ENCODE assay signal across 12 mouse cellular contexts in genomic region chr10:122563973-122564372, GRCm38 (mm10).
DNase-seq lines count a peak whose midpoint lies in the region; ATAC-seq and TF ChIP-seq lines count a peak whose summit lies in the region.
"Had no signal": no experiment of that assay in that cellular context is flagged by ENCODE, and none has a peak within 500 bp of the region (broad histone marks: within the 10 kb centered on the region; RNA-seq: fewer than 3 reads in every experiment).

No protein-coding gene starts in this region.

- H3K4me2 ChIP-seq in intestine, embryonic 14.5 days (ENCODE audit: low read length) = peak overlapping the region; percentile 28
- no peak overlapping the region; the same call in 1 of the 2 replicates for H3K4me2 ChIP-seq in intestine, postnatal 0 days (replicated peaks; ENCODE audit: low read depth)
- H3K4me2 ChIP-seq in hindbrain, embryonic 12.5 days (replicated peaks) = peak overlapping the region; percentile 24; the same call in 1 of the 2 replicates
- peak overlapping the region; percentile 24; the same call in 1 of the 2 replicates for H3K4me2 ChIP-seq in midbrain, postnatal 0 days (ENCODE audit: low read depth, low read length, poor library complexity, severe bottlenecking)

- WGBS in intestine, embryonic 14.5 days = 27% methylated on average over 10 of the region's 10 CpGs
- WGBS in intestine, postnatal 0 days = 59% methylated on average over 10 of the region's 10 CpGs
- 34% methylated on average over 10 of the region's 10 CpGs for WGBS in hindbrain, embryonic 12.5 days
- 25% methylated on average over 10 of the region's 10 CpGs for WGBS in midbrain, postnatal 0 days

- no peaks in the 10 kb centered on the region for H3K9me3 ChIP-seq in intestine, embryonic 14.5 days (ENCODE audit: control insufficient read depth, low read length)
- no peaks in the 10 kb centered on the region for H3K9me3 ChIP-seq in intestine, postnatal 0 days (ENCODE audit: control insufficient read depth)
- no peaks in the 10 kb centered on the region for H3K9me3 ChIP-seq in hindbrain, embryonic 12.5 days (replicated peaks)
- H3K9me3 ChIP-seq in midbrain, postnatal 0 days (ENCODE audit: low read length) = no peaks in the 10 kb centered on the region

- H3K4me3 ChIP-seq in intestine, embryonic 14.5 days (ENCODE audit: low read depth, low read length) = peak overlapping the region; percentile 13; the same call in 1 of the 2 replicates
- H3K4me3 ChIP-seq in intestine, postnatal 0 days (ENCODE audit: low read depth, low read length) = no peak overlapping the region
- H3K4me3 ChIP-seq in hindbrain, embryonic 12.5 days = no peak overlapping the region
- H3K4me3 ChIP-seq in midbrain, postnatal 0 days (ENCODE audit: low read depth, low read length) = no peak overlapping the region

- DNase-seq in intestine, embryonic 14.5 days (ENCODE audit: low spot score) = peak; percentile 52
- DNase-seq in embryo, embryonic 11 days = peak; percentile 43
- DNase-seq in midbrain, postnatal 0 days (ENCODE audit: low spot score) = peak; percentile 12
- DNase-seq in adrenal gland, postnatal 4 days (ENCODE audit: low spot score in 2 of 2) = no peak
- no peak for DNase-seq in left cerebral cortex, postnatal 25 days (ENCODE audit: low spot score in 2 of 2)
- DNase-seq in right cerebral cortex, postnatal 14 days = no peak
- DNase-seq: cerebellum, postnatal 36 days; thymus, postnatal 25 days had no signal

- H3K4me1 ChIP-seq in intestine, embryonic 14.5 days (replicated peaks; ENCODE audit: control insufficient read depth, insufficient read depth, low read length) = no peaks in the 10 kb centered on the region
- no peaks in the 10 kb centered on the region; the same call in 1 of the 2 replicates for H3K4me1 ChIP-seq in intestine, postnatal 0 days (replicated peaks; ENCODE audit: control insufficient read depth, insufficient read depth, low read length)
- peaks cover 4% of the 10 kb centered on the region; the same call in 1 of the 2 replicates for H3K4me1 ChIP-seq in hindbrain, embryonic 12.5 days
- no peaks in the 10 kb centered on the region for H3K4me1 ChIP-seq in midbrain, postnatal 0 days (ENCODE audit: insufficient read depth, low read length)

- H3K27ac ChIP-seq in intestine, embryonic 14.5 days (ENCODE audit: low read depth) = no peak overlapping the region
- H3K27ac ChIP-seq in intestine, postnatal 0 days (ENCODE audit: low read depth, low read length) = no peak overlapping the region
- H3K27ac ChIP-seq in hindbrain, embryonic 12.5 days = peak overlapping the region; percentile 53
- 0 out of 2 replicates have a peak overlapping the region, but pooled peaks have one; percentile 12 for H3K27ac ChIP-seq in midbrain, postnatal 0 days (ENCODE audit: low read depth, low read length)

- TF ChIP-seq CTCF in intestine, postnatal 0 days (IDR thresholded peaks at IDR 0.05; ENCODE audit: low read depth) = no peak
- no peak for TF ChIP-seq CTCF in midbrain, postnatal 0 days (IDR thresholded peaks at IDR 0.05)

- peak overlapping the region; percentile 1; the same call in 1 of the 2 replicates for H3K9ac ChIP-seq in intestine, embryonic 14.5 days (ENCODE audit: low read length)
- no peak overlapping the region for H3K9ac ChIP-seq in intestine, postnatal 0 days (ENCODE audit: low read depth, low read length)
- no peak overlapping the region for H3K9ac ChIP-seq in hindbrain, embryonic 12.5 days
- 0 out of 2 replicates have a peak overlapping the region, but pooled peaks have one; percentile 24 for H3K9ac ChIP-seq in midbrain, postnatal 0 days (replicated peaks; ENCODE audit: low read length, poor library complexity, severe bottlenecking)

- no peaks in the 10 kb centered on the region for H3K36me3 ChIP-seq in intestine, embryonic 14.5 days (ENCODE audit: control insufficient read depth, insufficient read depth, low read length)
- no peaks in the 10 kb centered on the region for H3K36me3 ChIP-seq in intestine, postnatal 0 days (ENCODE audit: control insufficient read depth, insufficient read depth)
- no peaks in the 10 kb centered on the region for H3K36me3 ChIP-seq in hindbrain, embryonic 12.5 days
- no peaks in the 10 kb centered on the region for H3K36me3 ChIP-seq in midbrain, postnatal 0 days (ENCODE audit: insufficient read depth, low read length)

- 0 out of 2 replicates have a peak, but pooled peaks have one; percentile 59 for ATAC-seq in intestine, embryonic 14.5 days (replicated peaks; ENCODE audit: low FRiP score, low TSS enrichment, low read depth)
- no peak for ATAC-seq in intestine, postnatal 0 days
- peak; percentile 63; the same call in 1 of the 2 replicates for ATAC-seq in hindbrain, embryonic 12.5 days (ENCODE audit: low FRiP score)
- no peak for ATAC-seq in midbrain, postnatal 0 days (ENCODE audit: low FRiP score)
- ATAC-seq: activated CD4-positive, CD25-positive, alpha-beta regulatory T cell, adult 4 months had no signal

- H3K27me3 ChIP-seq in intestine, embryonic 14.5 days (replicated peaks; ENCODE audit: control insufficient read depth, insufficient read depth, low read length) = no peaks in the 10 kb centered on the region
- no peaks in the 10 kb centered on the region for H3K27me3 ChIP-seq in intestine, postnatal 0 days (replicated peaks; ENCODE audit: control insufficient read depth, insufficient read depth, low read length)
- no peaks in the 10 kb centered on the region for H3K27me3 ChIP-seq in hindbrain, embryonic 12.5 days
- H3K27me3 ChIP-seq in midbrain, postnatal 0 days (ENCODE audit: insufficient read depth, low read length) = no peaks in the 10 kb centered on the region
- H3K27me3 ChIP-seq: CH12.LX had no signal

- intact Hi-C loops in left cerebral cortex, postnatal 25 days (cut with DNase I) = no loop called here

Comparison
In these comparisons a context has a peak if more than half of its experiments do, and no peak if none do; other contexts are left out.
1. ATAC-seq: peak in intestine, embryonic 14.5 days (single experiment) and hindbrain, embryonic 12.5 days (single experiment); none in intestine, postnatal 0 days (single experiment) and midbrain, postnatal 0 days (single experiment).
2. H3K9ac ChIP-seq: peak in intestine, embryonic 14.5 days (single experiment) and midbrain, postnatal 0 days (single experiment); none in intestine, postnatal 0 days (single experiment) and hindbrain, embryonic 12.5 days (single experiment).
3. DNase-seq: peak in intestine, embryonic 14.5 days (single experiment), embryo, embryonic 11 days (single experiment) and midbrain, postnatal 0 days (single experiment); none in adrenal gland, postnatal 4 days (0 of 2), left cerebral cortex, postnatal 25 days (0 of 2) and right cerebral cortex, postnatal 14 days (single experiment).
4. H3K27ac ChIP-seq: peak in hindbrain, embryonic 12.5 days (single experiment) and midbrain, postnatal 0 days (single experiment); none in intestine, embryonic 14.5 days (single experiment) and intestine, postnatal 0 days (single experiment).